Mouse (Mus musculus): ENCODE measurements around the gene Sae1.
A peak's percentile ranks its signal among the peaks of the same experiment; 100 is the strongest.
"Not testable (repeated sequence)": the region's sequence is repeated elsewhere in the genome, so short reads cannot be mapped to it uniquely, and the experiment has no call there.

Gene Sae1

GRCm38 (mm10) chr7:16310020-16310520, 77.5 kb downstream of the Sae1 start:
- peak; percentile 74 for DNase-seq (ENCODE audit: extremely low spot score)

- DNase-seq (ENCODE audit: extremely low spot score), result peak; percentile 87
These were observed 78.1 kb downstream of the Sae1 start for GRCm38 (mm10) chr7:16309318-16310019.

- DNase-seq (ENCODE audit: extremely low spot score), result no peak
These were observed 78.9 kb downstream of the Sae1 start for GRCm38 (mm10) chr7:16308555-16309317.

GRCm38 (mm10) chr7:16308093-16308492, 79.5 kb downstream of the Sae1 start, which contains the start of gene Bbc3:
Bbc3 (plus strand) TSS chr7:16308393.
- DNase-seq (ENCODE audit: extremely low spot score), result not testable (repeated sequence)

GRCm38 (mm10) chr7:16307141-16307540, 80.5 kb downstream of the Sae1 start:
- not testable (repeated sequence) for DNase-seq (ENCODE audit: extremely low spot score)

- peak; percentile 88 for DNase-seq (ENCODE audit: extremely low spot score)
These were observed 88.1 kb downstream of the Sae1 start for GRCm38 (mm10) chr7:16299419-16300035.

- no peak for DNase-seq (ENCODE audit: extremely low spot score)
These were observed 88.7 kb downstream of the Sae1 start for GRCm38 (mm10) chr7:16298927-16299326.

GRCm38 (mm10) chr7:16297616-16298015, 90.0 kb downstream of the Sae1 start:
- DNase-seq (ENCODE audit: extremely low spot score), result no peak

- DNase-seq (ENCODE audit: extremely low spot score), result peak; percentile 87
These were observed 90.7 kb downstream of the Sae1 start for GRCm38 (mm10) chr7:16296766-16297390.

- DNase-seq (ENCODE audit: extremely low spot score), result no peak
These were observed 91.5 kb downstream of the Sae1 start for GRCm38 (mm10) chr7:16296146-16296545.

- DNase-seq (ENCODE audit: extremely low spot score), result peak; percentile 76
These were observed 92.2 kb downstream of the Sae1 start for GRCm38 (mm10) chr7:16295321-16295900.

GRCm38 (mm10) chr7:16294837-16295236, 92.8 kb downstream of the Sae1 start:
- peak; percentile 96 for DNase-seq (ENCODE audit: extremely low spot score)

GRCm38 (mm10) chr7:16294346-16294745, 93.3 kb downstream of the Sae1 start:
- DNase-seq (ENCODE audit: extremely low spot score), result peak; percentile 39

- no peak for DNase-seq (ENCODE audit: extremely low spot score)
These were observed 99.8 kb downstream of the Sae1 start for GRCm38 (mm10) chr7:16287791-16288190.

GRCm38 (mm10) chr7:16287016-16287415, 100.6 kb downstream of the Sae1 start:
- no peak for DNase-seq (ENCODE audit: extremely low spot score)

GRCm38 (mm10) chr7:16286026-16286961, 101.3 kb downstream of the Sae1 start, which contains the start of gene Ccdc9:
Ccdc9 (minus strand) TSS chr7:16286795.
- DNase-seq (ENCODE audit: extremely low spot score), result peak; percentile 100

- peak; percentile 63 for DNase-seq (ENCODE audit: extremely low spot score)
These were observed 102.1 kb downstream of the Sae1 start for GRCm38 (mm10) chr7:16285450-16286025.

GRCm38 (mm10) chr7:16284904-16285303, 102.7 kb downstream of the Sae1 start:
- DNase-seq (ENCODE audit: extremely low spot score), result no peak

- DNase-seq (ENCODE audit: extremely low spot score), result no peak
These were observed 103.6 kb downstream of the Sae1 start for GRCm38 (mm10) chr7:16284001-16284400.

- DNase-seq (ENCODE audit: extremely low spot score), result no peak
These were observed 105.3 kb downstream of the Sae1 start for GRCm38 (mm10) chr7:16282334-16282733.
